ENCODE assay signal across 8 mouse cellular contexts in the genomic region with DNA sequence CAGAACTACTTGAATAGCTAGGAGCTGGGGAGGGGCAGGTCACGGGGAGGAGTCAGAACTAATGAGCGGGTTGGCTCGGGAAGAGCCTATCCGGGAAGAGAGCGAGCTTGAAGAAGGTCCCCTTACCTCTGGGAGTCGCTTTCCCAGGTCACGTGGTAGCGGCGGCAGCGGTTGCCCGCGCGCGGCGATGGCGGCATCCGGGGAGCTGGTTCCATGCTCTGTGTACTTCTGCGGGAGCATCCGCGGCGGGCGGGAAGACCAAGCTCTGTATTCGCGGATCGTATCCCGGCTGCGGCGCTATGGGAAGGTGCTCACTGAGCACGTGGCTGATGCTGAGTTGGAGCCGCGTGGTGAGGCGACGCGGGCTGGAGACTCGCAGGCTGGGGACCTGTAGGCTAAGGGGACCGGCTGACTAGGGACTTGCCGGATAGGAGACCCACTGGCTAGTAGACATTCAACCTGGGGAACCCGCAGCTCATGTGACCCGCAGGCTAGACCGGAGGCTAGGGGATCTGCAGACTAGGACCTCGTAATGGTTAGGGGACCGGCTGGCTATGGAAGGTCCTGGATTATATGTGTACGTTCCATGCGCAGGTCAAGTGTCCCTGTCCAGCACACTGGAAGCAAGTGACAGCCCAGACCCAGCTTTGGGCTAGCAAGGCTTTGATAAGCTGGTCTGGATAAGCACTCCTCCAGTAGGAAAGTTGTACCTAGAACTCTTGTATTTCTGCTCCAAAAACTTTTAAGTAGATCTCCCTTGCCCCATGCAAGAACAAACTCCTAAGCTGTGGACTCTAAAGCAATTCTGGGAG. TPM values are rescaled to one million over a fixed set of nuclear protein-coding genes. Genes with fewer than 3 reads are reported as not detected.
DNase-seq lines count a peak whose midpoint lies in the region; ATAC-seq and TF ChIP-seq lines count a peak whose summit lies in the region.

A gene (plus strand): TSS at position 89 of the 812 bp plus-strand sequence.

- peaks cover 8% of the 10 kb centered on the region for H3K4me1 ChIP-seq in forebrain, embryonic 15.5 days
- H3K4me1 ChIP-seq in liver, postnatal 0 days (ENCODE audit: insufficient read depth): peaks cover 7% of the 10 kb centered on the region
- H3K4me1 ChIP-seq in neural tube, embryonic 14.5 days (ENCODE audit: control insufficient read depth, insufficient read depth, low read length): peaks cover 4% of the 10 kb centered on the region; the same call in 1 of the 2 replicates

- H3K4me3 ChIP-seq in forebrain, embryonic 15.5 days: peak within 1 kb of the TSS; percentile 49
- H3K4me3 ChIP-seq in liver, postnatal 0 days (ENCODE audit: low read depth, low read length): peak within 1 kb of the TSS; percentile 52
- peak within 1 kb of the TSS; percentile 41 for H3K4me3 ChIP-seq in neural tube, embryonic 14.5 days (ENCODE audit: low read depth, low read length)

- intact Hi-C loops in heart, postnatal 25 days (cut with DNase I): no loop called here

- no peaks in the 10 kb centered on the region for H3K36me3 ChIP-seq in forebrain, embryonic 15.5 days
- H3K36me3 ChIP-seq in liver, postnatal 0 days (replicated peaks; ENCODE audit: insufficient read depth, low read length): no peaks in the 10 kb centered on the region
- H3K36me3 ChIP-seq in neural tube, embryonic 14.5 days (ENCODE audit: control insufficient read depth, insufficient read depth, low read length): no peaks in the 10 kb centered on the region

- no peak within 1 kb of the TSS for H3K27ac ChIP-seq in forebrain, embryonic 15.5 days (replicated peaks)
- H3K27ac ChIP-seq in liver, postnatal 0 days (ENCODE audit: low read depth): no peak within 1 kb of the TSS
- 0 out of 2 replicates have a peak within 1 kb of the TSS, but pooled peaks have one; percentile 18 for H3K27ac ChIP-seq in neural tube, embryonic 14.5 days (ENCODE audit: low read depth, low read length)

- H3K4me2 ChIP-seq in forebrain, embryonic 15.5 days (replicated peaks): peak within 1 kb of the TSS; percentile 86
- H3K4me2 ChIP-seq in liver, postnatal 0 days (ENCODE audit: low read depth, low read length): peak within 1 kb of the TSS; percentile 86
- H3K4me2 ChIP-seq in neural tube, embryonic 14.5 days (ENCODE audit: low read depth, low read length): peak within 1 kb of the TSS; percentile 81

- peak within 1 kb of the TSS; percentile 61 for H3K9ac ChIP-seq in forebrain, embryonic 15.5 days (replicated peaks)
- peak within 1 kb of the TSS; percentile 54 for H3K9ac ChIP-seq in liver, postnatal 0 days (replicated peaks)
- H3K9ac ChIP-seq in neural tube, embryonic 14.5 days (replicated peaks; ENCODE audit: low read depth, low read length): peak within 1 kb of the TSS; percentile 57

- no peaks in the 10 kb centered on the region for H3K9me3 ChIP-seq in forebrain, embryonic 15.5 days
- H3K9me3 ChIP-seq in liver, postnatal 0 days (ENCODE audit: low read length): no peaks in the 10 kb centered on the region
- no peaks in the 10 kb centered on the region for H3K9me3 ChIP-seq in neural tube, embryonic 14.5 days (ENCODE audit: control insufficient read depth, low read length)

- peak; percentile 93 for DNase-seq in MEL-GATA-1-ER (ENCODE audit: extremely low read depth, low read depth)
- peak; percentile 76 to 85 for DNase-seq in cerebellum, adult 18-20 months
- peak; percentile 51 for DNase-seq in heart, postnatal 25 days (ENCODE audit: low spot score)
- DNase-seq in layer of hippocampus, adult 11-12 months (ENCODE audit: low spot score): peak; percentile 82
- peak; percentile 77 for DNase-seq in liver, postnatal 0 days
- peak; percentile 83 for DNase-seq in testis, postnatal 14 days (ENCODE audit: low spot score)

- WGBS in forebrain, embryonic 15.5 days: 1% methylated on average over 44 of the region's 44 CpGs
- 1% methylated on average over 43 of the region's 44 CpGs for WGBS in liver, postnatal 0 days (ENCODE audit: insufficient replicate concordance)
- WGBS in neural tube, embryonic 14.5 days: under 1% methylated on average over 44 of the region's 44 CpGs

- 0 out of 2 replicates have a peak, but pooled peaks cover 9% of the 10 kb centered on the region for H3K27me3 ChIP-seq in forebrain, embryonic 15.5 days
- peaks cover 5% of the 10 kb centered on the region; the same call in 1 of the 2 replicates for H3K27me3 ChIP-seq in liver, postnatal 0 days (ENCODE audit: insufficient read depth, low read length)
- no peaks in the 10 kb centered on the region for H3K27me3 ChIP-seq in neural tube, embryonic 14.5 days (ENCODE audit: control insufficient read depth, insufficient read depth, low read length)

- ATAC-seq in forebrain, embryonic 15.5 days (replicated peaks): peak; percentile 97
- ATAC-seq in liver, postnatal 0 days: peak; percentile 94
- peak; percentile 98 for ATAC-seq in neural tube, embryonic 14.5 days (ENCODE audit: low read depth)

- no peak for TF ChIP-seq EP300 in liver, postnatal 0 days (IDR thresholded peaks at IDR 0.05; ENCODE audit: low read depth)

- no peak for TF ChIP-seq CTCF in liver, postnatal 0 days (IDR thresholded peaks at IDR 0.05; ENCODE audit: low read depth)

RNA-seq across cellular contexts. Expression of the gene that starts here (rescaled TPM):
- polyA plus RNA-seq in forebrain, embryonic 15.5 days (2015; fragmentation: Nextera tagmentation; extraction: Ambion mirVana): 32.1 and 33.3 TPM in 2 replicates
- 1 to 10 TPM; 1.1 to 2.4 TPM for total RNA-seq in heart, postnatal 25 days (2021)
- 7.4 and 8.6 TPM in 2 replicates for polyA plus RNA-seq in liver, postnatal 0 days (2015; fragmentation: Nextera tagmentation; extraction: Ambion mirVana)
- 11.8 and 12.5 TPM in 2 replicates for polyA plus RNA-seq in neural tube, embryonic 14.5 days (2014; fragmentation: Nextera tagmentation; extraction: Ambion mirVana)
